Mouse (Mus musculus): Measurements from ENCODE around the gene Dab1.

DNA sequence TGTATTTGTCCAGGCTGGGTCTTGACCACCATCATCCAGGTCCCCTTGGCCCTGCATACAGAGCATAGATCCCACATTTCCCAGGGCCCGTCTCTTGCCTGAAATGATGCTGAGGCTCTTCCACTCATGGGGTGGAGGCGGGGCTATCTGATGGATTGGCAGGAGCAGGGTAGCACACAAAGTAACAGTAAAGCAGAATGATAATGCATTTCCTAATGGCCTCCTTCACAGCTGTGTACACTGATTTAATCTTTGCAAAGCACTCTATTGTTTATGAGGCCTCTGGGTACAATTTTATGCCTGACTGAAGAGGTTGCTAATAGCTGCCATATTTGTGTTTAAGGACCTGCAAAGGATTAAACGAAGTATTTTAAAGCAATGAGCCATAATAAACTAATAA, 374.7 kb downstream of the Dab1 start:
- TF ChIP-seq POLR2A (IDR thresholded peaks at IDR 0.05; ENCODE audit: borderline replicate concordance, control insufficient read depth, low read depth, low read length), result no peak
- no peak for TF ChIP-seq CTCF (IDR thresholded peaks at IDR 0.05; ENCODE audit: control insufficient read depth, insufficient read depth, low read length)
